Mouse (Mus musculus) limb, embryonic 11.5 days (tissue): Measurements from ENCODE around the gene Rpl10-ps3. TPM values are rescaled to one million over a fixed set of nuclear protein-coding genes. Genes with fewer than 3 reads are reported as not detected.

Experiments
- ATAC-seq: fragments of 200-750 bp; cut with Nextera tagmentation; 2 replicates; pipeline ENCODE4 v1.8.0; 2017; ENCODE audit warnings: low read depth; ENCODE audit not compliant: insufficient number of reproducible peaks, low FRiP score, low TSS enrichment
- DNase-seq: peaks from one replicate; pipeline ENCODE4 v3.0.0-alpha.2; 2015; ENCODE audit warnings: low spot score
- H3K27ac ChIP-seq: fragments of 300-500 bp; sonication (generic); replicated peaks from 2 replicates; pipeline ENCODE4 v1.5.1; 2014; ENCODE audit warnings: low read depth, mild to moderate bottlenecking, low read length
- H3K27me3 ChIP-seq: fragments of 300-500 bp; sonication (generic); 2 replicates; pipeline ENCODE4 v1.6.1; 2014; ENCODE audit warnings: mild to moderate bottlenecking, low read length, mixed read lengths; ENCODE audit not compliant: control insufficient read depth, insufficient read depth
- H3K36me3 ChIP-seq: fragments of 300-500 bp; sonication (generic); 2 replicates; pipeline ENCODE4 v1.6.1; 2014; ENCODE audit warnings: mild to moderate bottlenecking, low read length, moderate library complexity, mixed read lengths; ENCODE audit not compliant: control insufficient read depth, insufficient read depth
- H3K4me1 ChIP-seq: fragments of 300-500 bp; sonication (generic); 2 replicates; pipeline ENCODE4 v1.6.1; 2014; ENCODE audit warnings: low read length, mixed read lengths; ENCODE audit not compliant: control insufficient read depth, insufficient read depth
- H3K4me2 ChIP-seq: fragments of 300-500 bp; sonication (generic); 2 replicates; pipeline ENCODE4 v1.6.1; 2014; ENCODE audit warnings: low read depth, mild to moderate bottlenecking, moderate library complexity; ENCODE audit not compliant: severe bottlenecking
- H3K4me3 ChIP-seq: fragments of 300-500 bp; sonication (generic); 2 replicates; pipeline ENCODE4 v1.5.1; 2014; ENCODE audit warnings: low read depth, low read length
- H3K9ac ChIP-seq: fragments of 300-500 bp; sonication (generic); 2 replicates; pipeline ENCODE4 v1.6.1; 2014; ENCODE audit warnings: mild to moderate bottlenecking, low read length
- H3K9me3 ChIP-seq: fragments of 300-500 bp; sonication (generic); 2 replicates; pipeline ENCODE4 v1.6.1; 2016; ENCODE audit warnings: low read length; ENCODE audit not compliant: control insufficient read depth
- WGBS: fragments of 180-500 bp; shearing (Covaris S2); extraction: QIAGEN DNeasy Blood & Tissue Kit; methylation state at CpG from one replicate; pipeline ENCODE4 v1.1.7; 2014; 5-methylcytosine and 5-hydroxymethylcytosine counted together
- polyA plus RNA-seq: library from polyadenylated mRNA; unstranded; fragments of >200 nt; fragmentation: Nextera tagmentation; extraction: Ambion mirVana; gene quantifications from 2 replicates; pipeline ENCODE4 v1.2.1, GENCODE M21; 2014

The Rpl10-ps3 gene
- polyA plus RNA-seq, result 198 and 225 TPM in 2 replicates

DNA sequence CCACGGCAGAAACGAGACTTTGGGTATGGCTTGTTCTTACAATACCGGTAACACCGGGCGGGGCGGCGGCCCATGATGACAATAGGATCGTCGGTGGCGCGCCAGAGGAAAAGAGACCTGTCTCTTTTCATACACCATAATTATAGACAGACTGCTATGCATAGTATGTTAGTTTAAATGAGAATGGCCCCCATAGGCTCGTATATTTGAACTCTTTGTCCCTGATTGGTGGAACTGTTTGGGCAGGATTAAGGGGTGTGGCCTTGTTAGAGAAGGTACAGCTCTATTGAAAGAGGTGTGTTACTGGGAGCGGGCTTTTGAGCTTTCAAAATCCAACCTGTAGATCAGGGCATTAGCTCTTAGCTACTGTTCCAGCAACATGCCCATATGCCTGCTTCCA, at the start of gene Rpl10-ps3:
Gene Rpl10-ps3, minus strand, starts transcription at position 101 of the 400 bp plus-strand sequence.
- Histone ChIP-seq H3K9ac (no peak within 1 kb of the TSS), H3K4me2 (no peak within 1 kb of the TSS), H3K4me1 (no peaks in the 10 kb centered on the region), H3K36me3 (no peaks in the 10 kb centered on the region), H3K4me3 (no peak within 1 kb of the TSS), H3K9me3 (no peaks in the 10 kb centered on the region), H3K27ac (no peak within 1 kb of the TSS), H3K27me3 (no peaks in the 10 kb centered on the region)
- DNase-seq (no peak), ATAC-seq (no peak)
- WGBS, result 92% methylated on average over 8 of the region's 13 CpGs

DNA sequence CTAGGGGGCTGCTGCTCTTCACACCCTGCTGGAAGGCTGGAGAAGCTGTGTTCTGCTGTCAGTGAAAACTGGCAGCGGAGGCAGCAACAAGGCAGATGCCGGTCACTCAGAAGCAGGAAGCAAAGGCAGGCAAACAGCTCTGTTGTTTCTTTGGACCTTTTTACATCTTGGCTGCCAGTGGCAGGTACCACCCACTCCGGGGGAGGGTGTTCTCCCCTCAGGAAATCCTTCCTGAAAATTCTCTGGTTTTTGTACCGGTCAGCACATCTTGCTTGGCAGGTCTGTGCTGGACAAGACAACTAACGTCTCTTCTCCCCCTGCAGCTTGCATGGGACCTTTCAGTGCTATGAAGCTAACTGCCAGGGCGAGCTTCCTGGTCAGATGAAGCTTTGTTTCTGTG, 30.8 kb upstream of the Rpl10-ps3 start:
- no peaks in the 10 kb centered on the region for H3K36me3 ChIP-seq
- H3K9ac ChIP-seq, result no peak overlapping the region
- H3K4me2 ChIP-seq, result no peak overlapping the region
- WGBS, result 68% methylated on average over 6 of the region's 6 CpGs
- no peak overlapping the region for H3K4me3 ChIP-seq
- H3K9me3 ChIP-seq, result no peaks in the 10 kb centered on the region
- no peak for ATAC-seq
- no peaks in the 10 kb centered on the region for H3K4me1 ChIP-seq
- no peak overlapping the region for H3K27ac ChIP-seq
- no peak for DNase-seq
- H3K27me3 ChIP-seq, result no peaks in the 10 kb centered on the region

DNA sequence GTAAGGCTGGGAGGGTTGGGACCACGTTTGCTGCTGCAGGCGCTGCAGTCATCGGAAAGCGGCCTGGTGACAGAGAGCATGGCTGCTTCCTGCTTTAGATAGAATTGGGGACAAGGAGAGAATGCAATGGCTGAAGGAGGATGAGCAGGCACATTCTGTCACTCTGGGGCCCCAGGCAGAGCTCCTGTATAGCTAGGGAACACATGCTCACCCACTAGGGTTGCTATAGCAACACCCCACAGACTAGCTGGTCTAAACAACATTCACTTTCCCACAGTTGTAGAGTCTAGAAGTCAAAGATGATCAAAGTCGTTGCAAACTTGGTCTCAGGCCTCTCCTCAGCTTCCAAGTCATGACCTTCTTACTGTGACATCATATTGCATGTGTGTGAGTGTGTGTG, 29.9 kb upstream of the Rpl10-ps3 start:
- no peak overlapping the region for H3K9ac ChIP-seq
- DNase-seq (no peak), ATAC-seq (no peak)
- H3K9me3 ChIP-seq, result no peaks in the 10 kb centered on the region
- 85% methylated on average over 5 of the region's 5 CpGs for WGBS
- no peak overlapping the region for H3K27ac ChIP-seq
- H3K27me3 ChIP-seq, result no peaks in the 10 kb centered on the region
- no peak overlapping the region for H3K4me2 ChIP-seq
- no peaks in the 10 kb centered on the region for H3K4me1 ChIP-seq
- no peaks in the 10 kb centered on the region for H3K36me3 ChIP-seq
- H3K4me3 ChIP-seq, result no peak overlapping the region

DNA sequence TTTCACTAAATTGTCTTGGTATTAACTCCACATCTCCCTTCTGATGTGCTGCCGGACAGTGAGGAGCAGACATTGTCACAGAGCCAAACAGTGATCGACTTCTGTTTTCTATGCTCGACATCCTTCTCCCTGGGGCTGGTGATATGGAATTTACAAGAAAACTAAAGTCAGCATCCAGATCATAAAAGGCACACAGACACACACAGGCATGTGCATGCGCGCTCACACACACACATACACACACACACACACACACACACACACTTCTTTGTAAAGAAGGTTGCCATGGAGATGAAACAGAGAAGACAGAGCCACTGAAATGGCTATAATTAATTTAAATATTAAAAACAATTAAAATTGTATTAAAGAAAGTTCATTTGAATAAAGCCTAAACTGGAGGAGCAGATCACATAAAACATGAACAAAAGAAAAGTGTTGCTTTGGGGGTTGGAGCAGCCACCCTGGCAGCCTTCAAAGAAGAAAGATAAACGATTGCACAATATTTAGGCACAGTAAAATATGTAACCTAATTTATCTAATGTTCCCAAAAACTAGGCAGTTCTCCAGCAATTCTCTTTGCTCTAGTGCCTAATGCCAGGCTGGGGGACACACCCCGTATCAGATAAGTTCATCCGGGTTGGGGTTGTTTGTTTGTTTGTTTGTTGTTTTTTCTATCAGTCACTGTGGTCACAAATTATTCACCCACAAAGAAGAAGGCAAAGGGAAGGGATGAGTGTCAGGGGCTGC, 24.0 kb upstream of the Rpl10-ps3 start:
- no peak overlapping the region for H3K27ac ChIP-seq
- WGBS, result 84% methylated on average over 8 of the region's 8 CpGs
- H3K9me3 ChIP-seq, result no peaks in the 10 kb centered on the region
- no peak overlapping the region for H3K9ac ChIP-seq
- H3K4me2 ChIP-seq, result no peak overlapping the region
- no peak for DNase-seq
- no peaks in the 10 kb centered on the region for H3K36me3 ChIP-seq
- no peak overlapping the region for H3K4me3 ChIP-seq
- no peak for ATAC-seq
- H3K4me1 ChIP-seq, result peaks cover 2% of the 10 kb centered on the region; the same call in 1 of the 2 replicates
- H3K27me3 ChIP-seq, result no peaks in the 10 kb centered on the region

DNA sequence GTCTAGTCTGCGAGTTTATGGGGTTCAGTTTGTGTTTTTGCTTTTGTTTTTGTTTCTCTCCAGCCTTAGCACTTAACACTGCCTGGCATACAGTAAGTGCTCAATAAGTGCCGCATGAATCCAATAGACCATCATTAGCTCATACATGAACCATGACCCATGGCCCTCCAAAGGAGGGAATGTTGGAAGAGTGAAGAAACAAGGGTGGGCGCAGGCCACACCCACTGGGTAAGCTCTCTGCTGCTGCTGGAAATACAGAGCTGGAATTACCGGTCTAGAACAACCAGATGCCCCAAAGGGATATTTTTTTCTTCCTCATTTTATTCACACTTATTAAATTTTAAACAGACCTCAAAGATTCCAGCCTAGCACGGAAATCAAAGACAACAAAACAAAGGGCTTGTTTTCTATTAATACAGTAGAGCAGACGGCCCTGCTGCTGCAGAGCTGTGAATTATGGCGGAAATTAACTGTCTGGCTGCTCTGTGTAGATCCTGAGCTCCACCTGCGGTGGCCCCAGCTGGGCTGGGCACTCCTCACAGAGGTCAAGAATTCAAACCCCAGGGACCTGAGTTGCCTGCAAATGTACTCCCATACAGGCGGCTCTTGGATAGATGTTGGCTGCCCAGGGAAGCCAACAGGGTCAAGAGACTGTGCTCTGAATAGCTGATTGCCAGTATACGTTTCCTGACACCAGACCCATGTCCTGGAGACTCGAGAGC, 20.5 kb upstream of the Rpl10-ps3 start:
- Histone ChIP-seq H3K27ac (no peak overlapping the region), H3K4me2 (no peak overlapping the region), H3K9me3 (no peaks in the 10 kb centered on the region), H3K27me3 (no peaks in the 10 kb centered on the region), H3K9ac (no peak overlapping the region), H3K36me3 (no peaks in the 10 kb centered on the region), H3K4me1 (peaks cover 2% of the 10 kb centered on the region; the same call in 1 of the 2 replicates), H3K4me3 (no peak overlapping the region)
- 52% methylated on average over 11 of the region's 11 CpGs for WGBS
- DNase-seq (peak; percentile 31), ATAC-seq (no peak)

DNA sequence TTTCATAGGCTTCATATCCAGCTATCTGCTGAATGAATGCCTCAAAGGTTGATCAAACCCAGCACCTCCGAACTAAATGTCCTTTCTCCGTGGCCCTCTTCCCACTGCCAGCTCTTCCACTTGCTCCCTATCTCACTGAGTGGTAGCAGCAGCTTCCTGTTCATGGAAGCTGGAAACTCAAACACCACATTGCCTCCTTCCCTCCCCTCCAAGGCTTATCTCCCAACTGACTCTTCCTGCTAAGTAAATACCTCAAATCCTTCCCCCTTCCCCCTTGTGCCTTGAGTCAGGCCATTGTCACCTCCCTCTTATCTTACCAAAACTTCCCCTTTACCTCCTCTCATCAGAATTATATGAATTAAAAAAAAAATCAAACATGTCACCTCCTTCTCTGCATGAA, 19.2 kb upstream of the Rpl10-ps3 start:
- Histone ChIP-seq H3K4me3 (no peak overlapping the region), H3K4me1 (peaks cover 2% of the 10 kb centered on the region; the same call in 1 of the 2 replicates), H3K9ac (no peak overlapping the region), H3K27me3 (no peaks in the 10 kb centered on the region), H3K4me2 (no peak overlapping the region), H3K36me3 (no peaks in the 10 kb centered on the region), H3K27ac (no peak overlapping the region), H3K9me3 (no peaks in the 10 kb centered on the region)
- 85% methylated on average over 2 of the region's 2 CpGs for WGBS
- no peak for ATAC-seq
- no peak for DNase-seq

DNA sequence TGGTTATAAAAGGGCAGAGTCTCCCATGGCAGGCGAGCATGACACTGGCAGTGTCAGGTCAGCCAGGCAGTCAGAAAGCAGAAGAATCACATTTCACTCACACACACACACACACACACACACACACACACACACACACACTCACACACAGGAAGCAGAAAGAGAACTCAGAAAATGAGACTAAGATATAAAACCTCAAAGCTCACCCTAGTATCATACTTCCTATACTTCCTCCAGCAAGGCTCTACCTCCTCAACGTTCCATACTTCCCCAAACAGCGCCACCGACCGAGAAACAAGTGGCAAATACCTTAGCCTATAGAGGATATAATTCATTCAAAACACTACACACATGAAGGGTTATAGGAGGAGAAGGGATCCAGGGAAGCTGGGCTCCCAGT, 18.5 kb upstream of the Rpl10-ps3 start:
- Histone ChIP-seq H3K27ac (no peak overlapping the region), H3K36me3 (no peaks in the 10 kb centered on the region), H3K9ac (no peak overlapping the region), H3K27me3 (no peaks in the 10 kb centered on the region), H3K9me3 (no peaks in the 10 kb centered on the region), H3K4me1 (peaks cover 2% of the 10 kb centered on the region; the same call in 1 of the 2 replicates), H3K4me2 (no peak overlapping the region), H3K4me3 (no peak overlapping the region)
- 76% methylated on average over 5 of the region's 5 CpGs for WGBS
- DNase-seq, result no peak
- no peak for ATAC-seq

DNA sequence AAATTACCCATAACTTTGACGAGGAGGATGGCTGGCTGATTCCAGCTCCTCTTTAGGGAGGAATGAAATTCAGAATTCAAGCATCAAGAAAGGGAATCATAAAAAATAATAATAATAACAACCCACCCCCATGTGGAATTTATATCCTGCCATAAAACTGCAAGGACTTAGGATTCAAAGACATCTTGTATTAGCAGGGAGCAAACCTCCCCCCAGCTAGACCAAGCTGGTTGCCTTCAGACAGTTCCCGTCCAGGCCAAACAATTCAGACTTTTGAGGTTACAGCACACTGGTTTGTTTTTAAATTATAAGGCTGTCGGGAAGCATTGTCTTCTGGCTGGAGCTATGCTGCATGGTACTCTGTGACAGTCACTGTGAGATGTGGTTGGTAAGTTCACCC, 17.8 kb upstream of the Rpl10-ps3 start:
- Histone ChIP-seq H3K27me3 (no peaks in the 10 kb centered on the region), H3K4me3 (no peak overlapping the region), H3K9ac (no peak overlapping the region), H3K9me3 (no peaks in the 10 kb centered on the region), H3K4me1 (peaks cover 2% of the 10 kb centered on the region; the same call in 1 of the 2 replicates), H3K27ac (no peak overlapping the region), H3K4me2 (no peak overlapping the region), H3K36me3 (no peaks in the 10 kb centered on the region)
- ATAC-seq (no peak), DNase-seq (no peak)
- 49% methylated on average over 3 of the region's 3 CpGs for WGBS
